Mouse (Mus musculus): Measurements from ENCODE around the gene D10Jhu81e.
A peak's percentile ranks its signal among the peaks of the same experiment; 100 is the strongest.
"Not testable (repeated sequence)": the region's sequence is repeated elsewhere in the genome, so short reads cannot be mapped to it uniquely, and the experiment has no call there.

D10Jhu81e gene

DNA sequence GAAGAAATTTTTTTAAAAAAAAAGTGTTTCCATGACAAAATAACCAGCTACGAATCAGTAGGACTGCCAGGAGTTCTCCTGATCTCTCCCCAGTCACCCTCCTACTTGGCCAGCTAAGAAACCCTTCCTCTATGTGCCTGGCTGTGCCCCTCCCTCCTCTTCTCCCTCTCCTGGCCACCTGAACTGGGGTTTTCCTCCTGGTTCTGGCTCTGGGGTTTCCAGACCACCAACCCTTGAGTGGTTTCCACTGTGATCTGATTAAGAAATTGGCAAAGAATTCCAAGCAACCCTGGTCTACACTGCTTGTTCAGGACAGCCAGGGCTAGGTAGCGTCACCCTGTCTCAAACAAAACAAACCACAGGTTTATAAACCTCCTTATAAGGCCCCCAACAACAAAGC lies 40.9 kb downstream of the D10Jhu81e start:
- no peak for DNase-seq

DNA sequence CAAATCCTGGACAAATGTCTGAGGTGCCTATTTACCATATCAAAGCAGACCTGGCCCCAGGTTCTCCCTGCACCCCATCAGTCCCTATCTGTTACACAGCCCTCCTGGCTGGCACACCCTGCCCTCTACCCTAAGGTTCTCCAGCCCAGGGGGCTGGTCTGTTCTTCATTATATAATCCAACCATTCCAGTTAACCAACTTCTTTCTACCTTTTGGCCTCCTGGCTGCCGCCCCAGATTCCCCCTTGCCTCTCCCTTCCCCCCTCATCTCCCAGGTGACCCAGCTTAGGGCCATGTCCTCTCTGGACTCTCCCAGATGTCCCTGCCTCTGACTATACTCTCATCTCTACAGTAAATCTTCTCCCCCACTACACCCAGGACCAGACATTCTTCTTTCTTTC lies 41.7 kb downstream of the D10Jhu81e start:
- DNase-seq: peak; percentile 49

DNA sequence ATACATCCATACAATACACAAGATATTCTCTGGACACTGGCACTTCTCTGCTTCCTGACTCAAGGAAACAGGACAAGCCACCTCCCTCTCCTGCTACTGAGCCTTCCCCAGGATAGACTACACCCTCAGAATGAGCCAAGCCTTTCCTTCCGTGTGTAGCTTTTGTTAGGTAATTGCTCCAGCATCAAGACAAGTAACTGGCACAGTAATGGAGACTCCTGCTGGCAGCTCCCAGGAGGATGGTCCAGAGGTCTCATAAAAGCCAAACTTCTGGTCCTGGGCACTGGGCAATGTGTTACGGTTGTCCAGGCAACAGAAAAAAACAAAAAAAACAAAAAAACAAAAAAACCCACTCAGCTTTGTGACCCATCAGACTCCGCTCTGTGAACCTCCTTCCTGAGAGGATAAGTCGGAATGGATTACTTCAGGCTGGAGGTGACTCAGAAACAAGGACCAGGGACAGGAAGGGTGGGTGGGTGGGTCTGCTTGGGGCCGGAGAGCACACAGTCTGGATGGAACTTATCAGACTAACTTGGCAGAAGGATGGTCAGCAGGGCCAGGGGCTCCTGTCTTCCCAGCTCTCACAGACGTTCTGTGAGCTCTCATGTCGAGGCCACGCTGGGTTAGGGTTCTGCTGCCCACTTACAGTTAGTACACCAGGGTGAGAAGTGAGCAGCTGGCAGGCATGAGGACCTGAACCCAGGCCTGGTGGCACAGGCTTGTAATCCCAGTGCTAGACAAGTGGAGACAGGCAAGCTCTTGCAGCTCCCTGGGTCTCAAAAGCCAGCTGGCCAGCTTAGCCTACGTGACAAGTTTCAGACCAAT lies 42.3 kb downstream of the D10Jhu81e start:
- no peak for DNase-seq

DNA sequence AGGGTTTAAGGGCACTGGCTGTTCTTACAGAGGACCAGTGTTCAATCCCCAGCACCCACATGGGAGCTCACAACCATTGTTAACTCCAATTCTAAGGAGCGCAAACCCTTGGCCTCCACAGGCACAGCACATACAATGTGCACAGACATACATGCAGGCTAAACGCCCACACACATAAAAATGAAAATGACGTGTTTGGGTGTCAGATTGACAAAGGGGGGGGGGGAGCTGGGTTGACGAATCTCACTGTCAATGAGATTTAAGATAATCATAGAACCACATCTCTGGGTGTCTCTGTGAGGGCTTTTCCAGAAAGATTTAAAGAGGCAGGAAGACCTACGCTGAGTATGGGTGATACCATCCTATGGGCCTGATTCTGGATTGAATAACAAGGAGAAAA lies 43.3 kb downstream of the D10Jhu81e start:
- no peak for DNase-seq

DNA sequence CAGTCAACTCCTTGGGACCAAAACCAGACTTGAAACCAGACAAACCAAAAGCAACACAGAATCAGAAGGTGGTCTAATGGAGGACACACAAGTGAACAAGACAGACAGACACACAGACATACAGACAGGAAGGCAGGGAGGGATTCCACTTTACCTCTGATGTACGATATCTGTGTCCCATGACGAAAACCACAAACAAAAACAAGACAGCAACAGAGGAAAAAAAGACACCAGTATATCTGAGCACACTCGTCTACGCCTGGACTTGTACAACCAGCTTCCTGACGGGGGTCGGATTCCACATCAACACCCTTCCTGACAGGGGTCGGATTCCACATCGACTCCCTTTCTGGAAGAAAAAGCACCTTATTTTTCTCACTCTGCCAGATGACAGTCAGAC lies 44.5 kb downstream of the D10Jhu81e start:
- DNase-seq: not testable (repeated sequence)

DNA sequence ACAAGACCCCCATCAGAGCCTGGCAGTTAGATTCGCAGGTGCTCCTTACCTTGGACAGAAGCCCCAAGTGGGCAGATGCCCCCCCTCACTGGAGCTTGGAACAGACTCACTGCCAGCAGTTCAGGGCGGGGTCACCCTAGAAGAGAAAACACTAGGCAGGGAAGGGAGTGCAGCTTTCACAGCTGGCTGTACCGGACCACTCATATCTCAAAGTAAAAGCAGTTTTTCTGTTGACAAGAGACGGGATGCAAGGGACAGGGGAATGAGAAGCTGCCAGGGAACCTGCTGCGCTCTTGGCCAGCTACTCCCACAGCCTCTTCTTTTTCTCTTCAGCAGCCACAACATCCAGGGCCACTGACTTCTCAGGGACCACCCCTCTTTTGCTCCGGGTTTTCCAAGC lies 45.4 kb downstream of the D10Jhu81e start:
- not testable (repeated sequence) for DNase-seq

DNA sequence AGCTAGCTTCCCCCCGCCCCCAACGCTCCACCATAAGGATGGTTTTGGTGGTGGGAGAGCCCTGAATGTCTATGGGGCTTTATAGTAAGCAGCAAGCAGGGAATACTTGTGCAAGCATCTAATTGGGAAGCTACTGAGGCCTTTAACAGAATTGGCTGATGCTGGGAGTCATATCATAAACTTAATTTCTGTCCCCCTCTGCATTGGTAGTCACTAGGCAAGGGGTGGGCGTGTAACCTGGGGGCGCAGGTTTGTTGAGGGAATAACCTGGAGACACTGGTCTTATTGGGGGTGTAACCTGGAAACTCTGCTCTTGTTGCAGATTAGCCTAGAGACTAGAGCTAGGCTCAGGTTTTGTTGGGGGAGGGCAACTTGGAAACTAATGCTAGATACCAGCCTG lies 50.2 kb downstream of the D10Jhu81e start:
- DNase-seq: no peak

DNA sequence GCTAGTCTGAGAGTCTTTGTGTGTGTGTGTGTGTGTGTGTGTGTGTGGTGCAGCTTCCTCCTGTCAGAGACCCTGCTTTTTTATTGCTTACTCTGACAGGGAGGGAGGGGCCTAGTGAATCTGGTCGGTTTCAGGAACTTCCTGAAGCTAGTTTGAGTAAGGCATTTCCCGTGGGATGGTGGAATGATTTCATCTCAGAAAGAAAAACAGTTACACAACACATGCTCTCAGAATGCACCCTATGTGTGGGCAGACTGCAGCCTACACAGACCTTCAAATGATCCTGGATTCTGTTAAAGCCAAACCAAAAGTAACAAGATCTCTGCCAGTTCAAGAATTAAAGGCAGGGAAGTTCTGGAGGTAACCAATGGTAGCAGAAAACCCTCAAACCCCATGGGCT lies 54.4 kb downstream of the D10Jhu81e start:
- DNase-seq: no peak

DNA sequence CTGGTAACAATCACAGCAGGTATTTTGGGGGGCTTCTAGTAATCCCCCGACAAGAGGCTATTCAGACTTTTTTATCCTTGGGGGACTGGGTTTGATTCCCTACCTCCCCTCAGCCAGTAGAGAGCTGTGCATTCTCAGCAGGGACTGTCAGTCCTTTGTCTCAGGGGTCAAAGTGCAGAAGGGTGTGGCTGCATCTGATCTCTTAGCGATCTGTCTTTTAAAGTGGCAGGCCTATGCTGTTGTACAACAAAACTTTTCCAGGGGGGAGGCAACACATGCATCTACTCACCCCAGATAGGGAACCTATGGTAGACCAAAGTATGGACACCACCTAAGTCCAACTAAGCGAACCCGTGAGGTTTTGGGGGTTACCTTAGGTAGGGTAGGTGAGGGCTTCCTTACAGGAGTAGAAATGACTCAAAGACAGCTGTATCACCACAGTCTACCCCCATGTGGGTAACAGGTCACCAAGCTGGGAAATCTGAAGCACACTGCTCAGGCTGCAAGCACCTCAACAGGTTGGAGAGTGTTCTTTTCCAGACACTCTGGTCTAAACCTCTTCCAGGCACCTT lies 55.0 kb downstream of the D10Jhu81e start:
- DNase-seq: no peak

Data from kidney, adult 18-20 months (tissue).